Mouse (Mus musculus): ENCODE measurements around the gene Chrne. TPM values are rescaled to one million over a fixed set of nuclear protein-coding genes. Genes with fewer than 3 reads are reported as not detected.

The Chrne gene
- total RNA-seq, 2 experiments from 2014 or later = not detected

- Histone ChIP-seq H3K4me3 (peak overlapping the region; percentile 79), H3K27ac (peak overlapping the region; percentile 99)
- peak in 1 of 2 experiments; percentile 32 for DNase-seq (ENCODE audit: low spot score in 2 of 2)
- TF ChIP-seq CTCF (conservative IDR thresholded peaks at IDR 0.05) = no peak
Measured at GRCm38 (mm10) chr11:70647716-70648420, 28.9 kb upstream of the Chrne start.

GRCm38 (mm10) chr11:70646691-70647650, 28.0 kb upstream of the Chrne start, which contains the start of the genes Rnf167 and Slc25a11:
Rnf167 (plus strand) TSS chr11:70647235.
Slc25a11 (minus strand) TSS chr11:70647479.
- Histone ChIP-seq H3K27ac (peak within 1 kb of the TSS; percentile 99), H3K4me3 (peak within 1 kb of the TSS; percentile 79)
- no peak for TF ChIP-seq CTCF (conservative IDR thresholded peaks at IDR 0.05)
- peak; percentile 92 to 97 for DNase-seq (ENCODE audit: low spot score in 2 of 2)

GRCm38 (mm10) chr11:70646259-70646555, 27.2 kb upstream of the Chrne start:
- H3K4me3 ChIP-seq = peak overlapping the region; percentile 79
- no peak for DNase-seq (ENCODE audit: low spot score in 2 of 2)
- TF ChIP-seq CTCF (conservative IDR thresholded peaks at IDR 0.05) = no peak
- peak overlapping the region; percentile 98 for H3K27ac ChIP-seq

- no peak for TF ChIP-seq CTCF (conservative IDR thresholded peaks at IDR 0.05)
- Histone ChIP-seq H3K4me3 (peak overlapping the region; percentile 79), H3K27ac (peak overlapping the region; percentile 98)
- no peak for DNase-seq (ENCODE audit: low spot score in 2 of 2)
Measured at GRCm38 (mm10) chr11:70645461-70646258, 26.6 kb upstream of the Chrne start.

- no peak for TF ChIP-seq CTCF (conservative IDR thresholded peaks at IDR 0.05)
- Histone ChIP-seq H3K27ac (no peak overlapping the region), H3K4me3 (no peak overlapping the region)
- no peak for DNase-seq (ENCODE audit: low spot score in 2 of 2)
Measured at GRCm38 (mm10) chr11:70644564-70645103, 25.6 kb upstream of the Chrne start.

- DNase-seq (ENCODE audit: low spot score in 2 of 2) = no peak
- no peak overlapping the region for H3K27ac ChIP-seq
- H3K4me3 ChIP-seq = no peak overlapping the region
- no peak for TF ChIP-seq CTCF (conservative IDR thresholded peaks at IDR 0.05)
Measured at GRCm38 (mm10) chr11:70643051-70643450, 24.0 kb upstream of the Chrne start.

- Histone ChIP-seq H3K27ac (no peak overlapping the region), H3K4me3 (no peak overlapping the region)
- no peak for TF ChIP-seq CTCF (conservative IDR thresholded peaks at IDR 0.05)
- no peak for DNase-seq (ENCODE audit: low spot score in 2 of 2)
Measured at GRCm38 (mm10) chr11:70641241-70641640, 22.2 kb upstream of the Chrne start.

- no peak for TF ChIP-seq CTCF (conservative IDR thresholded peaks at IDR 0.05)
- no peak overlapping the region for H3K4me3 ChIP-seq
- DNase-seq (ENCODE audit: low spot score in 2 of 2) = no peak
- H3K27ac ChIP-seq = no peak overlapping the region
Measured at GRCm38 (mm10) chr11:70639976-70640375, 21.0 kb upstream of the Chrne start.

- DNase-seq (ENCODE audit: low spot score in 2 of 2) = no peak
- Histone ChIP-seq H3K27ac (no peak within 1 kb of the TSS), H3K4me3 (no peak within 1 kb of the TSS)
- no peak for TF ChIP-seq CTCF (conservative IDR thresholded peaks at IDR 0.05)
Measured at GRCm38 (mm10) chr11:70638714-70639278, 19.8 kb upstream of the Chrne start, which contains the start of gene Gp1ba. Gp1ba (plus strand) TSS chr11:70639122.

- no peak overlapping the region for H3K27ac ChIP-seq
- no peak overlapping the region for H3K4me3 ChIP-seq
- no peak for TF ChIP-seq CTCF (conservative IDR thresholded peaks at IDR 0.05)
- no peak for DNase-seq (ENCODE audit: low spot score in 2 of 2)
Measured at GRCm38 (mm10) chr11:70638293-70638692, 19.3 kb upstream of the Chrne start.

- Histone ChIP-seq H3K4me3 (no peak overlapping the region), H3K27ac (no peak overlapping the region)
- TF ChIP-seq CTCF (conservative IDR thresholded peaks at IDR 0.05) = no peak
- no peak for DNase-seq (ENCODE audit: low spot score in 2 of 2)
Measured at GRCm38 (mm10) chr11:70637764-70638163, 18.7 kb upstream of the Chrne start.

- TF ChIP-seq CTCF (conservative IDR thresholded peaks at IDR 0.05) = no peak
- H3K27ac ChIP-seq = no peak overlapping the region
- DNase-seq (ENCODE audit: low spot score in 2 of 2) = no peak
- H3K4me3 ChIP-seq = no peak overlapping the region
Measured at GRCm38 (mm10) chr11:70635601-70636000, 16.6 kb upstream of the Chrne start.

Measured in layer of hippocampus, adult 2 months (tissue).